In genomic region chr7:141524760-141525579, GRCm38 (mm10) we compare ENCODE assay signal across 8 mouse cellular contexts. TPM values are rescaled to one million over a fixed set of nuclear protein-coding genes. Genes with fewer than 3 reads are reported as not detected.
DNase-seq lines count a peak whose midpoint lies in the region; ATAC-seq lines count a peak whose summit lies in the region.

No protein-coding gene starts in this region.

- no peaks in the 10 kb centered on the region for H3K27me3 ChIP-seq in limb, embryonic 11.5 days (ENCODE audit: control insufficient read depth, insufficient read depth, low read length)
- no peaks in the 10 kb centered on the region for H3K27me3 ChIP-seq in midbrain, embryonic 15.5 days (replicated peaks)

- H3K4me2 ChIP-seq in limb, embryonic 11.5 days (ENCODE audit: low read depth, severe bottlenecking) = no peak overlapping the region
- H3K4me2 ChIP-seq in midbrain, embryonic 15.5 days = no peak overlapping the region

- H3K4me3 ChIP-seq in limb, embryonic 11.5 days (ENCODE audit: low read depth, low read length) = no peak overlapping the region
- no peak overlapping the region for H3K4me3 ChIP-seq in midbrain, embryonic 15.5 days

- H3K4me1 ChIP-seq in limb, embryonic 11.5 days (ENCODE audit: control insufficient read depth, insufficient read depth, low read length) = no peaks in the 10 kb centered on the region
- H3K4me1 ChIP-seq in midbrain, embryonic 15.5 days = no peaks in the 10 kb centered on the region

- ATAC-seq in limb, embryonic 11.5 days (ENCODE audit: insufficient number of reproducible peaks, low FRiP score, low TSS enrichment, low read depth) = peak; percentile 70; the same call in 1 of the 2 replicates
- peak; percentile 78 for ATAC-seq in midbrain, embryonic 15.5 days (replicated peaks)

- intact Hi-C loops in gastrocnemius, postnatal 36 days (cut with DNase I) = loop anchor here (1.0 to 5.0 kb wide), 2 partner anchors 45 to 123 kb away; no protein-coding TSS in a partner anchor

- peak; percentile 90 for DNase-seq in 3T3-L1 (ENCODE audit: low read depth, low spot score)
- peak; percentile 53 for DNase-seq in adrenal gland, adult 8-10 months
- DNase-seq in embryo, embryonic 11.5 days (ENCODE audit: low read depth, low spot score) = peak; percentile 52
- DNase-seq in gastrocnemius, postnatal 36 days = peak; percentile 69 to 71
- peak; percentile 80 for DNase-seq in kidney, adult 18-20 months
- DNase-seq in limb, embryonic 11.5 days (ENCODE audit: low spot score) = peak; percentile 76
- DNase-seq in spleen, adult 18-20 months = peak; percentile 72 to 78

- no peaks in the 10 kb centered on the region for H3K9me3 ChIP-seq in limb, embryonic 11.5 days (ENCODE audit: control insufficient read depth, low read length)
- H3K9me3 ChIP-seq in midbrain, embryonic 15.5 days = no peaks in the 10 kb centered on the region

- WGBS in limb, embryonic 11.5 days = 56% methylated on average over 6 of the region's 6 CpGs
- WGBS in midbrain, embryonic 15.5 days = 58% methylated on average over 6 of the region's 6 CpGs

- no peak overlapping the region for H3K27ac ChIP-seq in limb, embryonic 11.5 days (replicated peaks; ENCODE audit: low read depth, low read length)
- H3K27ac ChIP-seq in midbrain, embryonic 15.5 days = no peak overlapping the region

- no peak overlapping the region for H3K9ac ChIP-seq in limb, embryonic 11.5 days (ENCODE audit: low read length)
- no peak overlapping the region for H3K9ac ChIP-seq in midbrain, embryonic 15.5 days

- H3K36me3 ChIP-seq in limb, embryonic 11.5 days (ENCODE audit: control insufficient read depth, insufficient read depth, low read length) = peaks cover 2% of the 10 kb centered on the region; the same call in 1 of the 2 replicates
- peaks cover 12% of the 10 kb centered on the region; the same call in 1 of the 2 replicates for H3K36me3 ChIP-seq in midbrain, embryonic 15.5 days (replicated peaks)

RNA-seq across cellular contexts. Expression of gene Chid1, which starts 14.7 kb away (rescaled TPM):
- 10 to 100 TPM; 57.5 to 69.9 (median 62.5) TPM for total RNA-seq in adrenal gland, adult 8-10 months (2022)
- total RNA-seq in gastrocnemius, postnatal 36 days (2021) = 10 to 100 TPM; 13.9 to 14.5 TPM
- 24.6 and 27.4 TPM in 2 replicates for polyA plus RNA-seq in limb, embryonic 11.5 days (2014; fragmentation: Nextera tagmentation; extraction: Ambion mirVana)
- polyA plus RNA-seq in midbrain, embryonic 15.5 days (2015; fragmentation: Nextera tagmentation; extraction: Ambion mirVana) = 44.1 and 44.6 TPM in 2 replicates

RNA-seq across cellular contexts. Expression of gene Ap2a2, which starts 37.0 kb away (rescaled TPM):
- total RNA-seq in adrenal gland, adult 8-10 months (2022) = 10 to 100 TPM; 54.9 to 79.7 (median 66.5) TPM
- total RNA-seq in gastrocnemius, postnatal 36 days (2021) = 10 to 100 TPM; 45.3 to 46.6 TPM
- polyA plus RNA-seq in limb, embryonic 11.5 days (2014; fragmentation: Nextera tagmentation; extraction: Ambion mirVana) = 70.3 and 76.9 TPM in 2 replicates
- polyA plus RNA-seq in midbrain, embryonic 15.5 days (2015; fragmentation: Nextera tagmentation; extraction: Ambion mirVana) = 132 and 135 TPM in 2 replicates

RNA-seq across cellular contexts. Expression of gene Tspan4, which starts 49.9 kb away (rescaled TPM):
- 100 to 1,000 TPM in 2 of 4 experiments, 10 to 100 TPM in 2; 89.1 to 191 (median 124) TPM for total RNA-seq in adrenal gland, adult 8-10 months (2022)
- total RNA-seq in gastrocnemius, postnatal 36 days (2021) = 10 to 100 TPM in 1 of 2 experiments, 1 to 10 TPM in 1; 7.2 to 14.1 TPM
- 21.2 and 22.3 TPM in 2 replicates for polyA plus RNA-seq in limb, embryonic 11.5 days (2014; fragmentation: Nextera tagmentation; extraction: Ambion mirVana)
- polyA plus RNA-seq in midbrain, embryonic 15.5 days (2015; fragmentation: Nextera tagmentation; extraction: Ambion mirVana) = 49.1 and 55.3 TPM in 2 replicates

RNA-seq across cellular contexts. Expression of gene Polr2l, which starts 50.0 kb away (rescaled TPM):
- total RNA-seq in adrenal gland, adult 8-10 months (2022) = 100 to 1,000 TPM in 3 of 4 experiments, 10 to 100 TPM in 1; 99.4 to 147 (median 129) TPM
- 10 to 100 TPM; 53.1 to 58.7 TPM for total RNA-seq in gastrocnemius, postnatal 36 days (2021)
- polyA plus RNA-seq in limb, embryonic 11.5 days (2014; fragmentation: Nextera tagmentation; extraction: Ambion mirVana) = 70.9 and 73.3 TPM in 2 replicates
- polyA plus RNA-seq in midbrain, embryonic 15.5 days (2015; fragmentation: Nextera tagmentation; extraction: Ambion mirVana) = 82.4 and 83.8 TPM in 2 replicates

RNA-seq across cellular contexts. Expression of gene Cd151, which starts 57.8 kb away (rescaled TPM):
- 100 to 1,000 TPM; 323 to 455 (median 409) TPM for total RNA-seq in adrenal gland, adult 8-10 months (2022)
- 10 to 100 TPM; 65.6 to 83.2 TPM for total RNA-seq in gastrocnemius, postnatal 36 days (2021)
- 27.2 and 35.7 TPM in 2 replicates for polyA plus RNA-seq in limb, embryonic 11.5 days (2014; fragmentation: Nextera tagmentation; extraction: Ambion mirVana)
- 18.8 and 20.5 TPM in 2 replicates for polyA plus RNA-seq in midbrain, embryonic 15.5 days (2015; fragmentation: Nextera tagmentation; extraction: Ambion mirVana)

Comparison
In these comparisons a context has a peak if more than half of its experiments do, and no peak if none do; other contexts are left out.
1. RNA of gene Tspan4, which starts 49.9 kb away (total RNA-seq): 89.1 to 191 TPM in adrenal gland, adult 8-10 months; 7.2 to 14.1 TPM in gastrocnemius, postnatal 36 days; every median in the first group is over 4 times any median in the second.
2. Peak in every context shown above with its lines, with median percentiles within 50 percentile points of each other: DNase-seq.